Mouse (Mus musculus) hindbrain, postnatal 0 days (tissue): ENCODE data around the gene Mb. TPM values are rescaled to one million over a fixed set of nuclear protein-coding genes. Genes with fewer than 3 reads are reported as not detected.

Experiments used
- ATAC-seq: fragments of 200-750 bp; cut with Nextera tagmentation; 2 replicates; pipeline ENCODE4 v1.8.0; 2017; ENCODE audit warnings: mild to moderate bottlenecking, moderate TSS enrichment, moderate library complexity
- DNase-seq: peaks from one replicate; pipeline ENCODE4 v3.0.0-alpha.2; 2015; ENCODE audit warnings: low spot score
- H3K27ac ChIP-seq: fragments of 300-500 bp; sonication (generic); 2 replicates; pipeline ENCODE4 v1.5.1; 2014; ENCODE audit warnings: mild to moderate bottlenecking
- H3K27me3 ChIP-seq: fragments of 300-500 bp; sonication (generic); 2 replicates; pipeline ENCODE4 v1.6.1; 2014; ENCODE audit warnings: low read length, mixed read lengths; ENCODE audit not compliant: insufficient read depth
- H3K36me3 ChIP-seq: fragments of 300-500 bp; sonication (generic); 2 replicates; pipeline ENCODE4 v1.6.1; 2014; ENCODE audit warnings: low read length, mixed read lengths; ENCODE audit not compliant: insufficient read depth
- H3K4me1 ChIP-seq: fragments of 300-500 bp; sonication (generic); 2 replicates; pipeline ENCODE4 v1.6.1; 2014; ENCODE audit warnings: antibody characterized with exemption, low read length, mixed read lengths; ENCODE audit not compliant: insufficient read depth
- H3K4me2 ChIP-seq: fragments of 300-500 bp; sonication (generic); 2 replicates; pipeline ENCODE4 v1.6.1; 2014; ENCODE audit warnings: low read depth, mild to moderate bottlenecking, low read length, moderate library complexity, mixed read lengths
- H3K4me3 ChIP-seq: fragments of 300-500 bp; sonication (generic); 2 replicates; pipeline ENCODE4 v1.5.1; 2014; ENCODE audit warnings: low read length
- H3K9ac ChIP-seq: fragments of 300-500 bp; sonication (generic); replicated peaks from 2 replicates; pipeline ENCODE4 v1.6.1; 2014; ENCODE audit warnings: mild to moderate bottlenecking, low read length, moderate library complexity, mixed read lengths
- H3K9me3 ChIP-seq: fragments of 300-500 bp; sonication (generic); 2 replicates; pipeline ENCODE4 v1.6.1; 2016; ENCODE audit warnings: low read length, mixed read lengths
- CTCF ChIP-seq: IDR thresholded peaks from 2 replicates; pipeline ENCODE4 v1.5.1; 2016; ENCODE audit warnings: antibody characterized with exemption, control low read depth, low read depth
- WGBS: fragments of 180-500 bp; shearing (Covaris S2); extraction: QIAGEN DNeasy Blood & Tissue Kit; methylation state at CpG from one replicate; pipeline ENCODE4 v1.1.7; 2014; 5-methylcytosine and 5-hydroxymethylcytosine counted together
- polyA plus RNA-seq: library from polyadenylated mRNA; unstranded; fragments of >200 nt; fragmentation: Nextera tagmentation; extraction: Ambion mirVana; gene quantifications from 2 replicates; pipeline ENCODE4 v1.2.1, GENCODE M21; 2015
- total RNA-seq: library from RNA; depleted of rRNA; stranded (reverse); fragments of >200 nt; gene quantifications from 2 replicates; pipeline ENCODE4 v1.2.3, GENCODE M21; 2014

Mb gene
- total and polyA plus RNA-seq, 2 experiments from 2014 or later, result 0.20 TPM; not detected in 1

DNA sequence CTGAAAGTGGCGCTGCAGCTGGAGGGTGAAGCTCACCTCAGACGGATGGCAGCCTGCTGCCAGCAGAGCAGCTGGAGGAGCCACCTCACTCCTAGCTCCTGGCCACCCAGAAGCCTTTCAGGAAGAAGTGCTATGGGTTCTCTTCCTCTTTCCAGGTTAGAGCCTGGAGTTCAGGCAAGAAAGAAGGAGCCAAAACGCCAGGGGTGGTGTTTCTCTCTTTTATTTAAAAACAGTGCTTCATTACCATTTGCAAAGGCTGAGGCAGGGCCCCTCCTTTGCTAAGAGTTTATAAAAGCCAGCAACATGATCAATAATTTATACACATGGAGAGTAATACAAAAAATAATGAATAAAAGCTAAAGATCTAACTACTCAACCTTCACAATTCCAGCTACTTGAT, 28.3 kb upstream of the Mb start:
- H3K27ac ChIP-seq, result no peak overlapping the region
- H3K4me3 ChIP-seq, result no peak overlapping the region
- H3K4me1 ChIP-seq, result no peaks in the 10 kb centered on the region
- 37% methylated on average over 3 of the region's 3 CpGs for WGBS
- H3K9me3 ChIP-seq, result no peaks in the 10 kb centered on the region
- H3K36me3 ChIP-seq, result peaks cover 23% of the 10 kb centered on the region
- H3K9ac ChIP-seq, result no peak overlapping the region
- no peak overlapping the region for H3K4me2 ChIP-seq
- no peak for TF ChIP-seq CTCF
- no peak for DNase-seq
- no peaks in the 10 kb centered on the region for H3K27me3 ChIP-seq
- ATAC-seq, result no peak

DNA sequence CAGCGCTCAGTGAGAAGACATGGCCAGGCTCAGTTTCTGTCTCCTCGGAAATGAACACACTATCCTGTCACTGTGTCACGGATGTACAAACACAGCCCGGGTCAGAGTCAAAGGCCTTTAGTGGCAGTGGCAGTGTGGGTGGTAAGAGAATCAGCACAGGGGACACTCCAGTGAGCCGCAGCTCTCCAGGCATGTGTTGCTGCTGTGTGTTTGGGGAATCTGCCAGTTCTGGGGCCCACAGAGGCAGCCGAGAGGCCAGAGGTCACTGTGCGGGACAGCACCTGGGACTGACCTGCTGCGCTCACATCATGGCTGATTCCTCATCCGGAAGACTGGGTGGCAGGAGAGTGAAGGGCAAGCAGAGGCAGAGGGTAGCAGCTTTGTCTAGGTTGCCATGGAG, 27.4 kb upstream of the Mb start:
- Histone ChIP-seq H3K36me3 (peaks cover 16% of the 10 kb centered on the region), H3K9me3 (no peaks in the 10 kb centered on the region), H3K27ac (no peak overlapping the region), H3K4me3 (no peak overlapping the region), H3K4me2 (no peak overlapping the region), H3K4me1 (no peaks in the 10 kb centered on the region), H3K9ac (no peak overlapping the region), H3K27me3 (no peaks in the 10 kb centered on the region)
- ATAC-seq, result no peak
- no peak for DNase-seq
- TF ChIP-seq CTCF, result no peak
- WGBS, result 89% methylated on average over 9 of the region's 9 CpGs

GRCm38 (mm10) chr15:77076523-77076922, 26.1 kb upstream of the Mb start:
- ATAC-seq (no peak), DNase-seq (no peak)
- 83% methylated on average over 3 of the region's 3 CpGs for WGBS
- H3K36me3 ChIP-seq, result peaks cover 9% of the 10 kb centered on the region
- H3K4me1 ChIP-seq, result 0 out of 2 replicates have a peak, but pooled peaks cover 2% of the 10 kb centered on the region
- no peaks in the 10 kb centered on the region for H3K27me3 ChIP-seq
- H3K4me3 ChIP-seq, result no peak overlapping the region
- H3K9ac ChIP-seq, result no peak overlapping the region
- no peak overlapping the region for H3K27ac ChIP-seq
- no peak overlapping the region for H3K4me2 ChIP-seq
- H3K9me3 ChIP-seq, result no peaks in the 10 kb centered on the region
- TF ChIP-seq CTCF, result no peak

GRCm38 (mm10) chr15:77072556-77073163, 22.2 kb upstream of the Mb start:
- no peak overlapping the region for H3K9ac ChIP-seq
- no peak overlapping the region for H3K4me2 ChIP-seq
- 0 out of 2 replicates have a peak, but pooled peaks cover 6% of the 10 kb centered on the region for H3K4me1 ChIP-seq
- no peaks in the 10 kb centered on the region for H3K9me3 ChIP-seq
- no peak for ATAC-seq
- no peak for TF ChIP-seq CTCF
- no peak for DNase-seq
- 63% methylated on average over 4 of the region's 4 CpGs for WGBS
- H3K27ac ChIP-seq, result no peak overlapping the region
- peaks cover 9% of the 10 kb centered on the region for H3K36me3 ChIP-seq
- no peaks in the 10 kb centered on the region for H3K27me3 ChIP-seq
- H3K4me3 ChIP-seq, result no peak overlapping the region

DNA sequence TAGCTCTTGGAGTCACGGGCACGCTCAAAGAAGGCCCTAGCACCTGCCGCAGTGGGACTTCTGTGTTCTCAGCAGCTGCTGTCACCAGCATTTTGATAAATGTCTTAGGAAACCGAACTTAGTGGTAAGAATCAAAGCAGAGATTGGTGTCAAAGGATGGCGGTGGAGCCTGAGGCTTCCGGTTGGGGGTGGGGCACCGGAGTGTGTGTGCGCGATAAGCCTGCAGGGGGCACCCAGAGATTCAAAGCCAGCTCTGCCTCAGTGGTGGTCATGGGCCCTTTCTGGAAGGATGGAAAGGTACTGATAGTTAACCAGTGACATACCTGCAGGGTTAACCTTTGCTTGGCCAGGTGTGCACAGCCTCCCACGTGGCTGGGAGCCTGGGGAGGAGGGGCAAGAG, 21.0 kb upstream of the Mb start:
- no peak overlapping the region for H3K9ac ChIP-seq
- no peaks in the 10 kb centered on the region for H3K9me3 ChIP-seq
- H3K27me3 ChIP-seq, result no peaks in the 10 kb centered on the region
- H3K4me3 ChIP-seq, result no peak overlapping the region
- 17% methylated on average over 10 of the region's 10 CpGs for WGBS
- peak; percentile 59 for TF ChIP-seq CTCF
- H3K36me3 ChIP-seq, result 0 out of 2 replicates have a peak, but pooled peaks cover 3% of the 10 kb centered on the region
- no peak overlapping the region for H3K27ac ChIP-seq
- DNase-seq (peak; percentile 65), ATAC-seq (peak; percentile 71)
- 0 out of 2 replicates have a peak overlapping the region, but pooled peaks have one; percentile 18 for H3K4me2 ChIP-seq
- H3K4me1 ChIP-seq, result 0 out of 2 replicates have a peak, but pooled peaks cover 6% of the 10 kb centered on the region

GRCm38 (mm10) chr15:77070745-77071268, 20.3 kb upstream of the Mb start:
- 88% methylated on average over 11 of the region's 11 CpGs for WGBS
- DNase-seq (no peak), ATAC-seq (no peak)
- Histone ChIP-seq H3K4me2 (no peak overlapping the region), H3K27me3 (no peaks in the 10 kb centered on the region), H3K4me1 (0 out of 2 replicates have a peak, but pooled peaks cover 6% of the 10 kb centered on the region), H3K4me3 (no peak overlapping the region), H3K9ac (no peak overlapping the region), H3K9me3 (no peaks in the 10 kb centered on the region), H3K36me3 (0 out of 2 replicates have a peak, but pooled peaks cover 1% of the 10 kb centered on the region), H3K27ac (no peak overlapping the region)
- no peak for TF ChIP-seq CTCF

DNA sequence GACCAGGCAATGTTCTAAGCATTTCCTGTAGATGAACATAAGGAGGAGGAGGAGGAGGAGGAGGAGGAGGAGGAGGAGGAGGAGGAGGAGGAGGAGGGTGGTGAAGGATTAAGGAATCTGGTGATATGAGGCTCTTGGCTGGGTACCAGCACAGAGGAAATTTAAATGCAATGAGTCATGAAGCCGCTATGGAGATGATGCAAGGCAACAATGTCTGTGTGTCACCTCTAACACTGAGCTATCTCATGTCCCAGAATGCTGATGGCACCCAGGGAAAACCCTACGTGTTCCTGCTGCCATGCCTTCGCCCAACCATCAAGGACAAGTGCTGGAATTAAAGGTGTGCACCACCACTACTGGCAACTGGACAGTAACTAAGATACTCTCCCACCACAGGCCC, 18.5 kb upstream of the Mb start:
- TF ChIP-seq CTCF, result no peak
- H3K4me1 ChIP-seq, result 0 out of 2 replicates have a peak, but pooled peaks cover 6% of the 10 kb centered on the region
- H3K27me3 ChIP-seq, result no peaks in the 10 kb centered on the region
- H3K4me2 ChIP-seq, result no peak overlapping the region
- no peak overlapping the region for H3K4me3 ChIP-seq
- no peak overlapping the region for H3K9ac ChIP-seq
- no peaks in the 10 kb centered on the region for H3K36me3 ChIP-seq
- H3K27ac ChIP-seq, result no peak overlapping the region
- DNase-seq (no peak), ATAC-seq (no peak)
- H3K9me3 ChIP-seq, result no peaks in the 10 kb centered on the region
- 73% methylated on average over 3 of the region's 3 CpGs for WGBS
